Mouse (Mus musculus): ENCODE measurements around the gene Kit.

DNA sequence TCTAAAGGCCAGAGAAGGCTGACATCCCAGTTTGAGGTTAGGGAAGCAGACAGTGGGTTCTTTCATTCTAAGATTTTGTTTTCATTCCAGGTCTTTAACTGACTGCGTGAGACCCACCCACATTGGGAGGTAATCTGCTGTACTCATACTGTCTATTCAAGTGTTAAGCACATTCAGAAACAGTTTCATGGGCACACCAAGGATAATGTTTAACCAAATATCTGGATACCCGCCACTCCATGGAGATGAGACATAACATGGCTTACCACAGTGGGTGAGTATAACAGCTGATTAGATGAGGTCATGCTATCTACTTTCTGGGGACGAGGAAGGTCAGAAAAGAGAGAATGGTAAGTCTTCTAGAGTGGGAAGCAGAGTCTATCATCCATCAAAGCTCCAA, 101.3 kb downstream of the Kit start:
- TF ChIP-seq CTCF (IDR thresholded peaks at IDR 0.05; ENCODE audit: low read depth) (no peak), EP300 (IDR thresholded peaks at IDR 0.05; ENCODE audit: low read depth) (no peak)
